Mouse (Mus musculus) CH12.LX (cell line): ENCODE results near the gene Pde12. TPM values are rescaled to one million over a fixed set of nuclear protein-coding genes. Genes with fewer than 3 reads are reported as not detected.

Experiments
- DNase-seq: peaks from one replicate; pipeline ENCODE4 v3.0.0-alpha.2; 2013; ENCODE audit errors: extremely low read depth
- H3K27ac ChIP-seq: 2 replicates; pipeline ENCODE4 v1.5.1; 2012; ENCODE audit warnings: low read depth, mild to moderate bottlenecking, control low read depth, moderate library complexity; ENCODE audit not compliant: insufficient read depth
- H3K27me3 ChIP-seq: replicated peaks from 2 replicates; pipeline ENCODE3; 2012; ENCODE audit warnings: inconsistent platforms
- H3K36me3 ChIP-seq, 2 experiments: replicated peaks in 1 of 2; 2 replicates each; pipeline versions ENCODE3 to v1.6.1; 2012; ENCODE audit warnings: inconsistent platforms in 1 of 2, low read length in 1 of 2, mild to moderate bottlenecking in 1 of 2, mixed read lengths in 1 of 2, moderate library complexity in 1 of 2; ENCODE audit not compliant: control insufficient read depth in 1 of 2, insufficient read depth in 1 of 2
- H3K4me1 ChIP-seq, 2 experiments: 2 replicates each; pipeline ENCODE4 v1.6.1; 2012; ENCODE audit warnings: inconsistent platforms in 1 of 2, moderate library complexity in 1 of 2; ENCODE audit not compliant: insufficient read depth in 2 of 2, control insufficient read depth in 1 of 2
- H3K4me2 ChIP-seq: 2 replicates; pipeline ENCODE4 v1.6.1; 2012; ENCODE audit warnings: low read depth, mild to moderate bottlenecking, control low read depth; ENCODE audit not compliant: poor library complexity, insufficient read depth, severe bottlenecking
- H3K4me3 ChIP-seq, 3 experiments: fragments of 150-350 bp in 1 of 3; sonication (generic) in 1 of 3; replicated peaks in 1 of 3; 2 replicates each; pipeline versions ENCODE3 to v1.5.1; 2011 to 2012; ENCODE audit warnings: low read depth in 2 of 3, low read length in 2 of 3, mild to moderate bottlenecking in 2 of 3, moderate library complexity in 2 of 3, control low read depth in 1 of 3, improper control_type of control experiment in 1 of 3, inconsistent platforms in 1 of 3, mixed read lengths in 1 of 3; ENCODE audit not compliant: poor library complexity in 1 of 3
- H3K79me2 ChIP-seq: replicated peaks from 2 replicates; pipeline ENCODE4 v1.6.1; 2012; ENCODE audit warnings: mild to moderate bottlenecking, moderate library complexity; ENCODE audit not compliant: control insufficient read depth, poor library complexity, insufficient read depth, severe bottlenecking; ENCODE audit errors: extremely low read depth
- H3K9ac ChIP-seq: 2 replicates; pipeline ENCODE4 v1.6.1; 2012; ENCODE audit warnings: low read depth, mild to moderate bottlenecking, control low read depth, moderate library complexity; ENCODE audit not compliant: insufficient read depth
- H3K9me3 ChIP-seq: replicated peaks from 2 replicates; pipeline ENCODE3; 2012; ENCODE audit warnings: low read length, inconsistent platforms, mixed read lengths
- BHLHE40 ChIP-seq: IDR thresholded peaks from 2 replicates; pipeline ENCODE4 v1.6.1; 2011; ENCODE audit warnings: mild to moderate bottlenecking, low read depth, low read length, improper control_type of control experiment
- CHD1 ChIP-seq: IDR thresholded peaks from 2 replicates; pipeline ENCODE4 v1.6.1; 2012; ENCODE audit warnings: low read depth, low read length, improper control_type of control experiment, inconsistent platforms
- CTCF ChIP-seq, 2 experiments: IDR thresholded peaks in 1 of 2; conservative IDR thresholded peaks in 1 of 2; 2 replicates each; pipeline ENCODE4 v1.5.1; 2011 to 2012; ENCODE audit warnings: low read depth in 2 of 2, low read length in 2 of 2, improper control_type of control experiment in 1 of 2, inconsistent platforms in 1 of 2, mild to moderate bottlenecking in 1 of 2, moderate library complexity in 1 of 2
- E2F4 ChIP-seq: IDR thresholded peaks from 2 replicates; pipeline ENCODE4 v1.6.1; 2011; ENCODE audit warnings: low read depth, low read length, improper control_type of control experiment; ENCODE audit not compliant: insufficient replicate concordance
- EP300 ChIP-seq: IDR thresholded peaks from 2 replicates; pipeline ENCODE4 v1.6.1; 2011; ENCODE audit warnings: low read length, improper control_type of control experiment
- HCFC1 ChIP-seq: IDR thresholded peaks from 2 replicates; pipeline ENCODE4 v1.6.1; 2012; ENCODE audit warnings: low read depth, mild to moderate bottlenecking, inconsistent platforms, low read length, improper control_type of control experiment
- IRF4 ChIP-seq: IDR thresholded peaks from 2 replicates; pipeline ENCODE4 v1.6.1; 2014; ENCODE audit warnings: low read depth, mild to moderate bottlenecking, inconsistent platforms, low read length, improper control_type of control experiment
- JUN ChIP-seq: IDR thresholded peaks from 2 replicates; pipeline ENCODE4 v1.6.1; 2011; ENCODE audit warnings: low read depth, mild to moderate bottlenecking, low read length, improper control_type of control experiment, moderate library complexity; ENCODE audit not compliant: insufficient read depth
- KAT2A ChIP-seq: IDR thresholded peaks from 2 replicates; pipeline ENCODE4 v1.6.1; 2012; ENCODE audit warnings: low read length, improper control_type of control experiment, inconsistent platforms; ENCODE audit not compliant: insufficient replicate concordance
- MAFK ChIP-seq: IDR thresholded peaks from 2 replicates; pipeline ENCODE4 v1.6.1; 2011; ENCODE audit warnings: low read length, improper control_type of control experiment; ENCODE audit not compliant: insufficient replicate concordance
- MAX ChIP-seq: IDR thresholded peaks from 2 replicates; pipeline ENCODE4 v1.6.1; 2011; ENCODE audit warnings: low read length, improper control_type of control experiment
- MEF2A ChIP-seq: IDR thresholded peaks from 2 replicates; pipeline ENCODE4 v1.6.1; 2014; ENCODE audit warnings: low read depth, mild to moderate bottlenecking, inconsistent platforms, low read length, improper control_type of control experiment, borderline replicate concordance
- MYC ChIP-seq: IDR thresholded peaks from 2 replicates; pipeline ENCODE4 v1.6.1; 2011; ENCODE audit warnings: low read depth, mild to moderate bottlenecking, improper control_type of control experiment, low read length
- POLR2AphosphoS2 ChIP-seq: IDR thresholded peaks from 2 replicates; pipeline ENCODE4 v1.6.1; 2011; ENCODE audit warnings: low read depth, low read length, improper control_type of control experiment
- RCOR1 ChIP-seq: conservative IDR thresholded peaks from 2 replicates; pipeline ENCODE4 v1.6.1; 2012; ENCODE audit warnings: low read depth, mild to moderate bottlenecking, inconsistent platforms, low read length, improper control_type of control experiment
- TCF12 ChIP-seq: IDR thresholded peaks from 2 replicates; pipeline ENCODE4 v1.6.1; 2014; ENCODE audit warnings: low read depth, mild to moderate bottlenecking, inconsistent platforms, low read length, improper control_type of control experiment
- UBTF ChIP-seq: IDR thresholded peaks from 2 replicates; pipeline ENCODE4 v1.6.1; 2012; ENCODE audit warnings: low read depth, mild to moderate bottlenecking, inconsistent platforms, low read length, improper control_type of control experiment, moderate library complexity
- USF1 ChIP-seq: IDR thresholded peaks from 2 replicates; pipeline ENCODE4 v1.6.1; 2014; ENCODE audit warnings: low read depth, mild to moderate bottlenecking, inconsistent platforms, low read length, improper control_type of control experiment
- ZKSCAN1 ChIP-seq: IDR thresholded peaks from 2 replicates; pipeline ENCODE4 v1.6.1; 2012; ENCODE audit warnings: low read depth, inconsistent platforms, low read length, improper control_type of control experiment, borderline replicate concordance
- ZNF384 ChIP-seq: IDR thresholded peaks from 2 replicates; pipeline ENCODE4 v1.6.1; 2012; ENCODE audit warnings: low read depth, low read length, improper control_type of control experiment, inconsistent platforms
- dilution Hi-C: fragments of 300-500 bp; cut with MboI; formaldehyde crosslinking; loops from 2 replicates; pipeline ENCODE4 v1.14.3; 2020; ENCODE audit warnings: low sequenced_read_pairs; ENCODE audit not compliant: extremely low pct_unique_long_range_greater_than_20kb, extremely low pct_ligation_motif_present
- in situ Hi-C: fragments of 300-500 bp; cut with MboI; formaldehyde crosslinking; loops from 3 replicates; pipeline ENCODE4 v1.14.3; 2019; ENCODE audit warnings: low sequenced_read_pairs, low pct_ligation_motif_present, low pct_unique_long_range_greater_than_20kb, mixed read lengths
- polyA plus RNA-seq: library from polyadenylated mRNA; unstranded; fragments of >175 nt; gene quantifications from 2 replicates; pipeline ENCODE4 v1.2.1, GENCODE M21; 2012; ENCODE audit warnings: low read depth; ENCODE audit not compliant: insufficient read length
- total RNA-seq, 2 experiments: library from RNA; depleted of rRNA; stranded (reverse); fragments of 300-350 nt in 1 of 2; fragments of >200 nt in 1 of 2; gene quantifications; 2 replicates each; pipeline ENCODE4 v1.2.3; 2012 to 2014

The Pde12 gene
- total and polyA plus RNA-seq, 3 experiments, result 8.4 to 14.9 (median 14.2) TPM

DNA sequence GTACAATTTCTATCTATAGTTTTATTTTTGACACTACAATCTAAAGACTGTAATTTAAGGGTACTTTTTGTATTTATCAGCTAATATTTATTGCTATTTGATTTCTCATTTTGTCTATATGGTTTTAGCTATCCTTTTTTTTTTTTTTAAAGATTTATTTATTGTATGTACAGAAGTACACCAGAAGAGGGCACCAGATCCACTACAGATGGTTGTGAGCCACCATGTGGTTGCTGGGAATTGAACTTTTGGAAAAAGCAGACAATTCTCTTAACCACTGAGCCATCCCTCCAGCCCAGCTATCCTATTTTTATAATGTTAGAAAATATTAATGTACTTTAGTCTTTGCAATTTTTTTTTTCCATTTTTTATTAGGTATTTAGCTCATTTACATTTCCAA lies 28.2 kb upstream of the Pde12 start (continued):
- TF ChIP-seq JUN (0 out of 2 replicates have a peak, but pooled peaks have one; percentile 17), CHD1 (no peak), RCOR1 (no peak), HCFC1 (no peak), BHLHE40 (no peak)

DNA sequence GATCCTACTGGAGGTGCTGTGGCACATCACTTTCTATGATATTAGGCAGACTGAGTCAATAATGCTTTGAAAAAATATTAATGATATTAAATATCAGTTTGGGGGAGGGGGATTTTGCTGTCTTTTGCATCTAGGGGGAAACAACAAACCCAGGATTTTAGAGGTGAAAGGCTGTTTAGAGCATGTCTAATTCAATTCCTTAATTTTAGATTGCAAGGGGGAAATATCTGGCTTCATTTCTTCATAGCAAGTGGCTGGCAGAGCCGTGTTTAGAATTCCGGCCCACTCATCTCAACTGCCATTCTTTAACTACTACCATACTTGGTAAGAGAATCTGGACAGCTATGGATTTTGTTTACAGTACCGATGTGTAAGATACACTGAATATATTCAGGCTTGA lies 23.3 kb upstream of the Pde12 start, which contains the start of gene Dnah12:
Dnah12 (plus strand) TSS at position 301 of the 400 bp plus-strand sequence.
- H3K9ac ChIP-seq, result no peak within 1 kb of the TSS
- H3K27me3 ChIP-seq, result no peaks in the 10 kb centered on the region
- no peak within 1 kb of the TSS for H3K27ac ChIP-seq
- no peak within 1 kb of the TSS for H3K4me3 ChIP-seq
- no peak for DNase-seq
- dilution Hi-C loops (no loop called here), in situ Hi-C loops (loop anchor here (10.0 to 25.0 kb wide), 2 partner anchors 122 to 294 kb away; partner anchors contain the start of gene Hesx1)
- no peak for TF ChIP-seq POLR2AphosphoS2
- no peak for TF ChIP-seq MAX
- no peak for TF ChIP-seq UBTF
- TF ChIP-seq CHD1, result no peak
- no peak for TF ChIP-seq USF1
- TF ChIP-seq EP300, result no peak
- TF ChIP-seq E2F4, result no peak
- TF ChIP-seq MYC, result no peak
- TF ChIP-seq IRF4, result no peak
- TF ChIP-seq TCF12, result no peak
- no peak for TF ChIP-seq ZKSCAN1
- no peaks in the 10 kb centered on the region for H3K36me3 ChIP-seq
- no peaks in the 10 kb centered on the region for H3K79me2 ChIP-seq
- no peak within 1 kb of the TSS for H3K4me2 ChIP-seq
- H3K9me3 ChIP-seq, result no peaks in the 10 kb centered on the region
- H3K4me1 ChIP-seq, result no peaks in the 10 kb centered on the region

DNA sequence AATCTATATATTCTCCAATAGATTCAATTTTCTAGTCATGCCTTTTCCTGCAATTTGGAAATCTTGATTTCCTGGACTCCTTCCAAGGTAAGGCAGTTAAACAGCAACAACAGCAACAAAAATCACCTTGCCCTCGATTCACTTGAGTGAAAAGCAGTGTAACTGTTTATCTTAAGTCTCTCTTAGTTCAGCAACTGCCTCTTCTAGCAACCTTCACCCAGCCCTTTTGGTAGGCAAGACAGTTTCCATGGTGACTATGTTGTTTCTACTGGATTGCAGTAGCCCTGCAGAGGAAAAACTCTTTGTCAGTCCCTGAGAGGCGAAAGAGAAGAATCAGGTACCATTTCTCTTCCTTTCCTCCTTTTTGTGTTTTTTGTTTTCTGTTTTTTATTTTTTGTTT lies 21.7 kb upstream of the Pde12 start:
- Histone ChIP-seq H3K9ac (no peak overlapping the region), H3K27ac (no peak overlapping the region), H3K27me3 (no peaks in the 10 kb centered on the region), H3K79me2 (no peaks in the 10 kb centered on the region), H3K36me3 (no peaks in the 10 kb centered on the region), H3K4me2 (no peak overlapping the region), H3K9me3 (no peaks in the 10 kb centered on the region), H3K4me3 (no peak overlapping the region), H3K4me1 (no peaks in the 10 kb centered on the region)
- in situ Hi-C loops, result loop anchor here (10.0 to 25.0 kb wide), 2 partner anchors 123 to 296 kb away; partner anchors contain the start of gene Hesx1
- TF ChIP-seq RCOR1, result no peak
- no peak for TF ChIP-seq CTCF (conservative IDR thresholded peaks at IDR 0.05 in 1 of 2, IDR thresholded peaks at IDR 0.05 in 1 of 2; ENCODE audit: low read depth in 2 of 2, low read length in 2 of 2)
- TF ChIP-seq ZNF384, result no peak
- TF ChIP-seq HCFC1, result no peak
- TF ChIP-seq MAFK, result no peak
- TF ChIP-seq KAT2A, result no peak
- TF ChIP-seq MEF2A, result no peak
- dilution Hi-C loops, result no loop called here
- no peak for DNase-seq
